Mouse (Mus musculus): ENCODE measurements around the gene Cnfn. TPM values are rescaled to one million over a fixed set of nuclear protein-coding genes. Genes with fewer than 3 reads are reported as not detected.

The Cnfn gene
- polyA plus RNA-seq, 1 experiment from 2014 or later: 2.7 TPM

- H3K4me3 ChIP-seq (replicated peaks): no peak overlapping the region
- peaks cover 75% of the 10 kb centered on the region for H3K36me3 ChIP-seq
- no peak overlapping the region for H3K4me2 ChIP-seq
- peaks cover 22% of the 10 kb centered on the region for H3K4me1 ChIP-seq
- H3K9ac ChIP-seq: no peak overlapping the region
- WGBS: 80% methylated on average over 12 of the region's 12 CpGs
- H3K27ac ChIP-seq: peak overlapping the region; percentile 28; the same call in 1 of the 2 replicates
- H3K9me3 ChIP-seq (replicated peaks): no peaks in the 10 kb centered on the region
- H3K27me3 ChIP-seq: no peaks in the 10 kb centered on the region
- no peak for ATAC-seq (replicated peaks; ENCODE audit: low FRiP score)
Observed at GRCm38 (mm10) chr7:25385850-25386555, 16.5 kb upstream of the Cnfn start.

- Histone ChIP-seq H3K27ac (no peak overlapping the region), H3K36me3 (peaks cover 77% of the 10 kb centered on the region), H3K9me3 (replicated peaks) (no peaks in the 10 kb centered on the region), H3K9ac (no peak overlapping the region), H3K4me1 (peaks cover 18% of the 10 kb centered on the region), H3K4me3 (replicated peaks) (no peak overlapping the region), H3K4me2 (no peak overlapping the region), H3K27me3 (no peaks in the 10 kb centered on the region)
- no peak for ATAC-seq (replicated peaks; ENCODE audit: low FRiP score)
- WGBS: 87% methylated on average over 12 of the region's 12 CpGs
Observed at GRCm38 (mm10) chr7:25385259-25385658, 15.7 kb upstream of the Cnfn start.

GRCm38 (mm10) chr7:25384818-25385217, 15.3 kb upstream of the Cnfn start:
- Histone ChIP-seq H3K36me3 (peaks cover 77% of the 10 kb centered on the region), H3K4me2 (no peak overlapping the region), H3K27ac (no peak overlapping the region), H3K4me3 (replicated peaks) (no peak overlapping the region), H3K9ac (no peak overlapping the region), H3K27me3 (no peaks in the 10 kb centered on the region), H3K9me3 (replicated peaks) (no peaks in the 10 kb centered on the region), H3K4me1 (peaks cover 18% of the 10 kb centered on the region)
- no peak for ATAC-seq (replicated peaks; ENCODE audit: low FRiP score)
- WGBS: 94% methylated on average over 9 of the region's 9 CpGs

- Histone ChIP-seq H3K9me3 (replicated peaks) (no peaks in the 10 kb centered on the region), H3K9ac (no peak overlapping the region), H3K4me1 (peaks cover 22% of the 10 kb centered on the region), H3K27me3 (no peaks in the 10 kb centered on the region), H3K27ac (no peak overlapping the region), H3K4me2 (no peak overlapping the region), H3K4me3 (replicated peaks) (no peak overlapping the region), H3K36me3 (peaks cover 74% of the 10 kb centered on the region)
- no peak for ATAC-seq (replicated peaks; ENCODE audit: low FRiP score)
- WGBS: 92% methylated on average over 13 of the region's 13 CpGs
Observed at GRCm38 (mm10) chr7:25384318-25384717, 14.8 kb upstream of the Cnfn start.

DNA sequence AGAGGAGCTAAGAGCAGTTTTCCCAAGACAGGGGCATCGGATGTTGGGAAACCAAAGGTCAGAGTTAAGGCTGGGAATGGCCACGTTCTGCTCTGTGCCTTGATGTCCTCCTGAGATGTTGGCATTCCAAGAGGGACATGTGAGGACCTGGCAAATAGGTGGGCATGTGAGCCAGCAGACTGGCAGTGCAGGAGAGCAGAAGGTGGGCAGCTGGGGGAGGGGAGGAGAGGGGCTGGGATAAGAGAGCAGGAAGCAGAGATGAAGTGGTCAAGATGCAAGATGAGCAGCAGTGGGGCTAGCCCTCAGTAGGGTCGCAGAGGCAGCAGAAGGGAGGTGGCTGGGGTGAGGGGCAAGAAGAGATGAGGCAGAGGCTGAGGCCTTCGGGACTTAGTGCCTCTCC, 14.4 kb upstream of the Cnfn start:
- Histone ChIP-seq H3K36me3 (peaks cover 74% of the 10 kb centered on the region), H3K4me1 (peaks cover 26% of the 10 kb centered on the region), H3K4me3 (replicated peaks) (no peak overlapping the region), H3K27ac (no peak overlapping the region), H3K4me2 (no peak overlapping the region), H3K9ac (no peak overlapping the region), H3K9me3 (replicated peaks) (no peaks in the 10 kb centered on the region), H3K27me3 (no peaks in the 10 kb centered on the region)
- ATAC-seq (replicated peaks; ENCODE audit: low FRiP score): no peak
- WGBS: 79% methylated on average over 4 of the region's 4 CpGs

- H3K4me2 ChIP-seq: no peak overlapping the region
- H3K27me3 ChIP-seq: no peaks in the 10 kb centered on the region
- H3K4me1 ChIP-seq: peaks cover 28% of the 10 kb centered on the region
- peaks cover 70% of the 10 kb centered on the region for H3K36me3 ChIP-seq
- no peak for ATAC-seq (replicated peaks; ENCODE audit: low FRiP score)
- H3K9me3 ChIP-seq (replicated peaks): no peaks in the 10 kb centered on the region
- H3K9ac ChIP-seq: no peak overlapping the region
- H3K27ac ChIP-seq: no peak overlapping the region
- H3K4me3 ChIP-seq (replicated peaks): no peak overlapping the region
- WGBS: 93% methylated on average over 7 of the region's 7 CpGs
Observed at GRCm38 (mm10) chr7:25383385-25383784, 13.9 kb upstream of the Cnfn start.

DNA sequence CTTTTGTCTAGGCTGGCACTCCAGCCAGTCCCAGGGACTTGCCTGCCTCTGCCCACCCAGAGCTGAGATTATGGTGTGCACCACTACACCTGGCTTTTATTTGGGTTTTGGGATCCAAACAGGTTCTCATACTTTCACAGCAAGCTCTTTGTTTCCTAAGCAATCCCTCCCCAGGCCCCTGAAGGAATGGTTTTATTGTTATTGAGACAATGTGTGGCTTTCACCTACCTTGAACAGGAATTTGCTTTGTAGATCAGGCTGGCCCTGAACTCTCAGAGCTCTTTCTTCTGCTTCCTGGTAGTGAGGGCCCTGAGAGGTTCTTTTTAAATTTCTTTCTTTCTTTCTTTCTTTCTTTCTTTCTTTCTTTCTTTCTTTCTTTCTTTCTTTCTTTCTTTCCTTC, 13.0 kb upstream of the Cnfn start:
- Histone ChIP-seq H3K4me2 (no peak overlapping the region), H3K9ac (no peak overlapping the region), H3K27ac (no peak overlapping the region), H3K4me3 (replicated peaks) (no peak overlapping the region), H3K27me3 (no peaks in the 10 kb centered on the region), H3K9me3 (replicated peaks) (no peaks in the 10 kb centered on the region), H3K4me1 (peaks cover 28% of the 10 kb centered on the region), H3K36me3 (peaks cover 62% of the 10 kb centered on the region)
- no peak for ATAC-seq (replicated peaks; ENCODE audit: low FRiP score)

- Histone ChIP-seq H3K27me3 (no peaks in the 10 kb centered on the region), H3K27ac (no peak overlapping the region), H3K4me3 (replicated peaks) (no peak overlapping the region), H3K36me3 (peaks cover 52% of the 10 kb centered on the region), H3K4me2 (no peak overlapping the region), H3K4me1 (peaks cover 37% of the 10 kb centered on the region), H3K9me3 (replicated peaks) (no peaks in the 10 kb centered on the region), H3K9ac (no peak overlapping the region)
- WGBS: 43% methylated on average over 3 of the region's 3 CpGs
- ATAC-seq (replicated peaks; ENCODE audit: low FRiP score): no peak
Observed at GRCm38 (mm10) chr7:25381284-25381680, 11.8 kb upstream of the Cnfn start.

DNA sequence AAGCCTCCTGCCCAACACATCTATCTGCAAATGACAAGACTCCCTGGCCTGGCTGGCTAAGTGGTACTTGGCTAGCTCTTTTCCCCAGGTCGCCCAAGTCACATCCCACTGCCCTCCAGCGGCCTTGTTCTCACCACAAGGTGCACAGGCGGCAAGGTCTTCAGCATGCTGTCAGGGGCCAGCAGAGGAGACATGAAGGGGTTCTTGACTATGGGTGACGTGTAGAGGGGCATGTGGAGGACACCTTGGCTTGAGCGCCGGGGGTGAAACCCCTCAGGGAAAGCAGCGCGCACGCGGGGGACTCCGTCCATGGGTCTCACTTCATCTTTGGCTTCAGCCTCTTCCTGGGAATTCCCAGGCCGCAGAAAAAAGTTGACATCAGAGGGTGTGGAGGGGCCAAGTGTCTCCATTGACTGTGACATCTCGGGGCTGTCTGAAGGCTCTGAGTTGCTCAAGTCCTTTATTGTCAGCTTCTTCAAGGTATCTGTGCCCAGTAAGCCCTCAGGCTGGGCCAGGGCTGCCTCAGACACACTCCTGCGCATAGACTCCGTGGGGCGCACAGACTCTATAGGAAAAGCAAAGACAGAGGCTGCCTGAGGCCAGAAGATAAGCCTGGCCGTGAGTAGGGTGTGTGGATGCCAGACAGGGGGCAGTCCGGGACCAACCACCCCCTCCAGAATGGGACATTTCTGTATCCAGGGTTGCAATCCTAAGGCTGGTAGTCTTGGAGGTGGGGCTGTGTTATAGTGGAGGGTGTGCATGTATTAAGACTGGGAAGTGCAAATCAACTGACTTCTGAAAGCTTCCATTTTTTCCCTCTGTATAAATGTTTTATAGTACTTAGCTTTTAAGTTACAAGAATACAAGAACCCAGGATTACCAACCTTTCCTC, 11.1 kb upstream of the Cnfn start:
- 70% methylated on average over 18 of the region's 18 CpGs for WGBS
- Histone ChIP-seq H3K4me1 (peaks cover 32% of the 10 kb centered on the region), H3K4me3 (replicated peaks) (peak overlapping the region; percentile 46; the same call in 1 of the 2 replicates)

GRCm38 (mm10) chr7:25379551-25380351, 10.2 kb upstream of the Cnfn start:
- 5% methylated on average over 42 of the region's 42 CpGs for WGBS
- H3K4me2 ChIP-seq: peak overlapping the region; percentile 80
- H3K36me3 ChIP-seq: peaks cover 38% of the 10 kb centered on the region
- H3K27ac ChIP-seq: peak overlapping the region; percentile 65
- peak overlapping the region; percentile 50 for H3K9ac ChIP-seq
- no peaks in the 10 kb centered on the region for H3K27me3 ChIP-seq
- H3K4me3 ChIP-seq (replicated peaks): peak overlapping the region; percentile 46
- H3K4me1 ChIP-seq: peaks cover 31% of the 10 kb centered on the region
- no peaks in the 10 kb centered on the region for H3K9me3 ChIP-seq (replicated peaks)
- peak; percentile 76 for ATAC-seq (replicated peaks; ENCODE audit: low FRiP score)

More for the DNA sequence above, 11.1 kb upstream of the Cnfn start:
- no peak overlapping the region for H3K27ac ChIP-seq
- peak; percentile 7; the same call in 1 of the 2 replicates for ATAC-seq (replicated peaks; ENCODE audit: low FRiP score)
- H3K36me3 ChIP-seq: peaks cover 47% of the 10 kb centered on the region
- peak overlapping the region; percentile 80 for H3K4me2 ChIP-seq
- no peaks in the 10 kb centered on the region for H3K9me3 ChIP-seq (replicated peaks)
- no peaks in the 10 kb centered on the region for H3K27me3 ChIP-seq
- H3K9ac ChIP-seq: no peak overlapping the region

DNA sequence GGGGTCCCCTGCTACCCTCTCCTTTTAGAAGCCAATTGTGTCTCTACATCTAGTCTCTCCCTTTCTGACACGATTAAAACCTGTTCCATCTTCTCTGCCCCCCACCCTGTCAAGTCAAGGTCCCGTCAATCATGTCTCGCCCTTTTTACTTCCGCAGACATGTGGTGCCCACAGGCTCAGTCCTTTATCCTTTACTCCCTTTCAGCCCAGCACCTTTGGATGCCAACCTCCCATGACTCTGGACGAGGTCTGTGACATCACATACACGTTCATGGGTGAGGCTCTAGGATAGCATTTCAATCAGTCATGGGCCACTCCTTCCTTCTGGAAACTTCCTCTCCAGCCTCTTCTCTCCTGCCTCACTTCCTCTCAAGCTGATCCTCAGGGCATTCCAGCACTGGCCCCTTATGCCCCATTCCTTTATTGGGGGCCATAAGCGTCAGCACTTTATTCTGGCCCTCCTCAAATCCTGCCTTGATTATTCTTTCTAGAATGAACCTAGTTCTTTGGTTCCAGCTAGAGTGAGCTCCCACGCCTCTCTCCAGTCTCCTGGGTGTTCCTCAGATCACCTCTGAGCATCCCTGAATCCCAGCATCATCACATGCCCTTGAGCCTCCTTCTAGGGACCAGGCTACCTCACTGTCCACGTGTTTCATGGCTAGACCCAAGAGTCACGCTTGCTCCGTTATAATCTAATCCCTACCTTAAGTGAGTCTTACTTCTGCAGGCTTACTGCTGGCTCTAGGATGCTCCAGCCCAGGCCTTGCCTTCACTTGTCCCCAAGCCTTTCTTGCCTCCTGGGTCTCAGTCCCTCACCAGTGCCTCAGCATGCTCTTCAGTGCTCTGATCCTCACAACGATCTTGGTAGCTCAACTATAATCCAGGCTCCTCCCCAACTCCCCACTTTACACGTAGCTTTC, 8.9 kb upstream of the Cnfn start:
- Histone ChIP-seq H3K9ac (no peak overlapping the region), H3K4me3 (replicated peaks) (no peak overlapping the region), H3K27ac (no peak overlapping the region), H3K4me1 (peaks cover 31% of the 10 kb centered on the region), H3K27me3 (no peaks in the 10 kb centered on the region), H3K36me3 (peaks cover 25% of the 10 kb centered on the region), H3K4me2 (no peak overlapping the region), H3K9me3 (replicated peaks) (no peaks in the 10 kb centered on the region)
- no peak for ATAC-seq (replicated peaks; ENCODE audit: low FRiP score)
- 85% methylated on average over 13 of the region's 13 CpGs for WGBS
